Mouse (Mus musculus) yolk sac, embryonic 10.5 days (tissue): ENCODE measurements around the gene Rpl27a.

Source experiments
- DNase-seq: peaks from one replicate; pipeline ENCODE4 v3.0.0-alpha.2; 2017; ENCODE audit warnings: low spot score

Rpl27a gene

GRCm38 (mm10) chr7:109563775-109564362 is 44.9 kb downstream of the Rpl27a start:
- no peak for DNase-seq

DNA sequence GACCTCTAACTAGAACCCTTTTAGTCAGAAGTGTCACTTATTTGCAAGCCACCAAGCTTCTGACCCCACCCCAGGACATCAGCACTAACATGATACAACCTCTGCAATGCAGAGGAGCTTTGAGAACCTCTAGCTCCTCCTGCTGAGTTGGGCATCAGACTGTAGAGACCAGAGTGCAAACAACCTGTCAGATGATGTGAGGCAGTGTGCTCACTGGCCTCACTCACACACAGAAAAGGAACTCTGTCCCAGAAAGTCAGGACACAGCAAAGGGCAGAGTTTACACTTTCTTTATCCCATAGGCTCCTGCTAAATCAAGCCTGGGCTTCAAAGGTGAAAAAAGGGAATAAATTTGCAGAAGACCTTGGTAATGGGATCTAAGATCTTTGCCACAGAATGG is 47.4 kb downstream of the Rpl27a start:
- no peak for DNase-seq

GRCm38 (mm10) chr7:109566841-109567768 is 48.2 kb downstream of the Rpl27a start:
- peak; percentile 25 for DNase-seq

- DNase-seq: no peak
Measured at GRCm38 (mm10) chr7:109568391-109568892, 49.5 kb downstream of the Rpl27a start.
